Mouse (Mus musculus): Measurements from ENCODE around the gene Hyal1.

DNA sequence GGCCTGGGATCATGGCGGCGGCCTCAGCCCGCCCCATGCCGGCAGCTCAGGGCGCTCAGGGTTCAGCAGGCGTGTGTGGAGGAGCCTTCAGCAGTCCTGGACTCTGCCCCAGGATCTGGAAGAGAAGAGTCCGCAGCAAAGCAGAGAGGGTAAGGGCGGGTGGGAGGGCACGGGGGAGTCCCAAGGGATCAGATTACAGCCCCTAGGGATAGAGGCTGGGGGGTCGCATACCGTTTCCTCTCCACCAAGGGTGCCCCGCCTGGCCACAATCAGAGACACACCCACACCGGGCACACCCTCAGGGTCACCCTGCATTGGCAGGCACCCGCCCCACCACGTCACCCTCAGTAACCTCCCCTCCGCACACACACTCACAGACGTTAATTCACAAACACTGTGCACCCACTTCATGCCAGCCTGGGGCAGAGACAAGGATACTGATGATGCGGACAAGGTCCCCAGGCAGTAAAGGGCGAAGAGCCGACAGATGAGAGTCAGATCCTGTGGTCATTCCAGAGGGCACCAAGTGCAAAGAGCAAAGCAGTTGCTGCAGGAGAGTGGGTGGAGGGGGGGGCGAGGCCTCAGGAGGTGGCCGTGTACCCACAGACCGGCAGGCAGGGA, 28.4 kb downstream of the Hyal1 start:
- TF ChIP-seq CTCF (IDR thresholded peaks at IDR 0.05; ENCODE audit: borderline replicate concordance, insufficient read depth, low read length): no peak
- no peak for TF ChIP-seq POLR2A (IDR thresholded peaks at IDR 0.05; ENCODE audit: low read depth, low read length)

All from embryonic fibroblast, embryonic 13.5 days (primary cell).